Mouse (Mus musculus): ENCODE data around the gene Azgp1. TPM values are rescaled to one million over a fixed set of nuclear protein-coding genes. Genes with fewer than 3 reads are reported as not detected.
"Not testable (repeated sequence)": the region's sequence is repeated elsewhere in the genome, so short reads cannot be mapped to it uniquely, and the experiment has no call there.

Azgp1 gene
- total RNA-seq, 2 experiments from 2014 or later, result 1.3 TPM; not detected in 1

DNA sequence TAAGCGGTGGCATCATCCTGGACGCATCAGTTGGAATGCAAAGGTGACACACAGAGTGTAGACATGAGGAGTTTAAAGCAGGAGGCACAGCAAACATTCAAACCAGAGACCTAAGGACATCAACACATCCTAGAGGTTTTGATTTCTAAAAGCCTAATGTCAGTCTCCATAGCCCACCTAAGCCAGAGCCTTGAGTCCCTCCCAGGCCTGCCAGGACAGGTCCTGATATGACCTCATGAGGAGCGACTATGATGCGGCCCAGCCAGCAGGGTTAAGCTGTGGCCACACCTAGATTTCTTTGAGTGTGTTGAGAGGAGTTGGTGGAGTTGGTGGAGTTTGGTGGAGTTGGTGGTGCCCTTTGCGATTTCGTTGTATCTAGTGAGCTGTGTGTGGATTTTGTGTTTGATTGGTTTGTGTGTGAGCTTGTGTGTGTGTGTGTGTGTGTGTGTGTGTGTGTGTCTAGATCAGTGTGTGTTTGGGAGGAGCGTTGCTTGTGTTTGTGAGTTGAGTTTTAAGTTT, 39.7 kb downstream of the Azgp1 start, which contains the start of the genes Smok3a and Smok3b:
Smok3a (plus strand) TSS at position 301 of the 519 bp plus-strand sequence.
Smok3b (plus strand) TSS at position 469 of the 519 bp plus-strand sequence.
- not testable (repeated sequence) for DNase-seq (ENCODE audit: low spot score in 2 of 2)

Other genes starting within 250 kb of the Azgp1 start
- gene Nyap1, start 239.9 kb upstream of the Azgp1 start, total RNA-seq (2021), result 1 to 10 TPM; 4.2 to 4.7 TPM
- 10 to 100 TPM; 72.5 to 80.5 TPM for gene Tsc22d4, start 235.8 kb upstream of the Azgp1 start, total RNA-seq (2021)
- gene Ppp1r35, start 202.7 kb upstream of the Azgp1 start, total RNA-seq (2021), result 10 to 100 TPM; 23.7 to 24.6 TPM
- gene Mepce, start 193.9 kb upstream of the Azgp1 start, total RNA-seq (2021), result 10 to 100 TPM; 39.9 to 44.6 TPM
- gene Zcwpw1, start 193.7 kb upstream of the Azgp1 start, total RNA-seq (2021), result 1 to 10 TPM; 2.3 to 2.4 TPM
- gene Pilra, start 145.2 kb upstream of the Azgp1 start, total RNA-seq (2021), result 1 to 10 TPM; 2.6 to 4.3 TPM
- gene Pilrb1, start 123.4 kb upstream of the Azgp1 start, total RNA-seq (2021), result 1 to 10 TPM; 1.8 to 2.9 TPM
- 1 to 10 TPM; 1.1 to 2.5 TPM for gene Pilrb2, start 109.7 kb upstream of the Azgp1 start, total RNA-seq (2021)
- under 1 TPM in 1 of 2 experiments, not detected in 1; 0.10 TPM for gene Cyp3a13, start 59.9 kb upstream of the Azgp1 start, total RNA-seq (2021)
- under 1 TPM in 1 of 2 experiments, not detected in 1; 0.19 TPM for gene Gjc3, start 18.4 kb upstream of the Azgp1 start, total RNA-seq (2021)
- gene Smok3a, start 39.7 kb downstream of the Azgp1 start, total RNA-seq (2021), result not detected
- not detected for gene Smok3b, start 39.9 kb downstream of the Azgp1 start, total RNA-seq (2021)
- not detected for gene Smok3c, start 71.7 kb downstream of the Azgp1 start, total RNA-seq (2021)
- gene Zkscan1, start 103.6 kb downstream of the Azgp1 start, total RNA-seq (2021), result 10 to 100 TPM; 30.9 to 37.9 TPM
- 10 to 100 TPM; 13.4 to 15.3 TPM for gene Zscan21, start 135.4 kb downstream of the Azgp1 start, total RNA-seq (2021)
- gene Zfp113, start 174.2 kb downstream of the Azgp1 start, total RNA-seq (2021), result 10 to 100 TPM; 10.1 to 10.9 TPM
- gene Cops6, start 179.6 kb downstream of the Azgp1 start, total RNA-seq (2021), result 100 to 1,000 TPM; 130 to 145 TPM
- 10 to 100 TPM; 15.9 to 18.5 TPM for gene Ap4m1, start 190.5 kb downstream of the Azgp1 start, total RNA-seq (2021)
- 10 to 100 TPM; 17.3 to 28.1 TPM for gene Mcm7, start 190.9 kb downstream of the Azgp1 start, total RNA-seq (2021)
- gene Taf6, start 205.9 kb downstream of the Azgp1 start, total RNA-seq (2021), result 10 to 100 TPM; 40.6 to 41.6 TPM
- gene Cnpy4, start 206.0 kb downstream of the Azgp1 start, total RNA-seq (2021), result 10 to 100 TPM; 21.6 to 25.3 TPM
- gene Mblac1, start 212.8 kb downstream of the Azgp1 start, total RNA-seq (2021), result 1 to 10 TPM; 6.4 to 9.0 TPM
- under 1 TPM in 1 of 2 experiments, not detected in 1; 0.48 TPM for gene Nxpe5, start 244.4 kb downstream of the Azgp1 start, total RNA-seq (2021)